Mouse (Mus musculus): ENCODE results near the gene Bivm. TPM values are rescaled to one million over a fixed set of nuclear protein-coding genes. Genes with fewer than 3 reads are reported as not detected.

Bivm gene
- polyA plus RNA-seq (2012): 3.4 and 4.6 TPM in 2 replicates

- no peak for TF ChIP-seq GATA1 (IDR thresholded peaks at IDR 0.05; ENCODE audit: low read length)
Measured at GRCm38 (mm10) chr1:44118239-44119054, at the start of gene Bivm, which contains the start of gene Kdelc1. Gene Bivm (plus strand): TSS chr1:44118957. Gene Kdelc1 (minus strand): TSS chr1:44118808.

GRCm38 (mm10) chr1:44101448-44102225 lies 17.1 kb upstream of the Bivm start:
- peak; percentile 32 for TF ChIP-seq GATA1 (IDR thresholded peaks at IDR 0.05; ENCODE audit: low read length)

GRCm38 (mm10) chr1:44102259-44102717 lies 16.5 kb upstream of the Bivm start, which contains the start of gene Tex30:
Gene Tex30 (minus strand): TSS chr1:44102441.
- no peak for TF ChIP-seq GATA1 (IDR thresholded peaks at IDR 0.05; ENCODE audit: low read length)

- TF ChIP-seq GATA1 (IDR thresholded peaks at IDR 0.05; ENCODE audit: low read length): no peak
Measured at GRCm38 (mm10) chr1:44102939-44103338, 15.8 kb upstream of the Bivm start.

DNA sequence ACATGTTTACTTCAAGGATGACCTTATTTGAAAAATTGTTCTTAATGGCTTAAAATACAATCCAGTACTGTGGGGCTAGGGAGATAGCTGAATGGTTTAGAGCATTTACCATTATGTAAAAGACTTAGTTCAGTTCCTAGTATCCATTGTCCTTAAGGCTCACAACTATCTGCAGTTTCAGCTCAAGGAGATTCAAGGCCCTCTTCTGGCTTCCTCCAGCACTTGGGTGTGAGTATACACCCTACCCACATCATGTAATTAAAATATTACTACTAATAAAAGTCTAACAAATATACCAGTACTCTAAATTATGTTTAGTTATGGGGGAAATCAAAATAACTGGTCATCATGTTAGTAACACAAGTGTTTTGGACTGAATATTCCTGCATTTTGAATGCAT lies 1.2 kb upstream of the Bivm start:
- no peak for TF ChIP-seq GATA1 (IDR thresholded peaks at IDR 0.05; ENCODE audit: low read length)

- no peak for TF ChIP-seq GATA1 (IDR thresholded peaks at IDR 0.05; ENCODE audit: low read length)
Measured at GRCm38 (mm10) chr1:44119201-44120073, 680 bp downstream of the Bivm start.

DNA sequence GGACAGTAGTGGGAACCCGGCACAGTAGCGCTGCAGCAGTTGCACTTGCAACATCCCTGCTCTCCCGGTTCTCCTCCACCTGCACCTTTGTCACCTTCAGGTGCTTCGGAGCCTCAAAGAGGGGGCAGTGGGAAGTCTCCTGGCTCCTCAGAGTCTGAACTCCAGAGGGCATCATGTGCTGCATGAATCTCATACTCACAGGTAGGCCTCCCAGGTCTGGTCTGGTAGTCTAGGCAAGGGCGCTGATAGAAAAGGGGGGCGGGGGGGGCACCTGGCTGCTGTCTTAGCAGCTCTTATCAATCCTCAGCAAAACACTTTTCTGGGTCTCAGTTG lies 1.3 kb downstream of the Bivm start:
- TF ChIP-seq GATA1 (IDR thresholded peaks at IDR 0.05; ENCODE audit: low read length): no peak

- no peak for TF ChIP-seq GATA1 (IDR thresholded peaks at IDR 0.05; ENCODE audit: low read length)
Measured at GRCm38 (mm10) chr1:44122256-44122655, 3.5 kb downstream of the Bivm start.

DNA sequence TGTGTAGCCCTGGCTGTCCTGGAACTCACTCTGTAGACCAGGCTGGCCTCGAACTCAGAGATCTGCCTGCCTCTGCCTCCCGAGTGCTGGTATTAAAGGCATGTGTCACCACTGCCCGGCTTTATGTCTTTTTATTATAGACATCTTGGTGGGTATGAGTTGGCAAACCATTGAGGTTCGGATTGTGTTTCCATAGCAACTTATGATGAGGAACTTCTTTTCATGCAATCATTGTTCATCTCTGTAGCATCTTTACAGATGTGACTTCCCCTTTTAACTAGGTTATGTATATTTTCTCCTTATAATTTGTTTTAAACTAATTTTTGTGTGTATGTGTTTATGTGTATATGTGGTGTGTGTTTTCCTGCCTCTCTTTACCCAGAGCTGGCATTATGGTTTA lies 6.8 kb downstream of the Bivm start:
- TF ChIP-seq GATA1 (IDR thresholded peaks at IDR 0.05; ENCODE audit: low read length): no peak

DNA sequence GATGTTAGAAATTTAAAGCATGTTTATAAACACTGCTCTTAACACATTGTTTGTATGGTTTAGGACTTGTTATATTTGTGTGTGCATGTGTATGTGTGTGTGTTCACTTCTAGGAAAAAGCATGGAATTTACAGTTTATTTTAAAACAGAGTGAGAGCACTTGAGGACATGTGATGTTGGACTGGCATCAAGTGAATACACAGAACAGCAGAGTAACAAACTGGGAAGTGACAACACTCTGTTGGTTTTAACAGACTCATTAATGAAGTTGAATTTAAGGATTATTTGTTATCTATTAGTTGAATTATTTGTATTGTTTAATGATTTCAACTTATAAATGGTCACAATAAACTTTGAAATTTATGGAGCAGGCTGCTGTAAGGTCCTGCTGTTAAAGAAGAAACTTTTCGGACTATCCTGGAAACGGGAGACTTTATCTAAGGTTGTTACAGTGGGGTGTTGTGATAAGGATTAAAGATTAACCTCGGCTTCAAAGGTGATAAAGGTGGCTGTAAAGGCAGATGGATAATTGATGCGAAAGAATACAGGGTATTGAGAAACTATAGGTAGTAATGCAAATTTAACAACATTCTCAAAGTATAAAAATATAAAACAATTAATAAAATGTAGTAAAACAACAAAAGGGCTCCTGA lies 11.3 kb downstream of the Bivm start:
- no peak for TF ChIP-seq GATA1 (IDR thresholded peaks at IDR 0.05; ENCODE audit: low read length)

- TF ChIP-seq GATA1 (IDR thresholded peaks at IDR 0.05; ENCODE audit: low read length): no peak
Measured at GRCm38 (mm10) chr1:44140232-44140631, 21.5 kb downstream of the Bivm start.

- no peak for TF ChIP-seq GATA1 (IDR thresholded peaks at IDR 0.05; ENCODE audit: low read length)
Measured at GRCm38 (mm10) chr1:44142747-44143146, 24.0 kb downstream of the Bivm start.

DNA sequence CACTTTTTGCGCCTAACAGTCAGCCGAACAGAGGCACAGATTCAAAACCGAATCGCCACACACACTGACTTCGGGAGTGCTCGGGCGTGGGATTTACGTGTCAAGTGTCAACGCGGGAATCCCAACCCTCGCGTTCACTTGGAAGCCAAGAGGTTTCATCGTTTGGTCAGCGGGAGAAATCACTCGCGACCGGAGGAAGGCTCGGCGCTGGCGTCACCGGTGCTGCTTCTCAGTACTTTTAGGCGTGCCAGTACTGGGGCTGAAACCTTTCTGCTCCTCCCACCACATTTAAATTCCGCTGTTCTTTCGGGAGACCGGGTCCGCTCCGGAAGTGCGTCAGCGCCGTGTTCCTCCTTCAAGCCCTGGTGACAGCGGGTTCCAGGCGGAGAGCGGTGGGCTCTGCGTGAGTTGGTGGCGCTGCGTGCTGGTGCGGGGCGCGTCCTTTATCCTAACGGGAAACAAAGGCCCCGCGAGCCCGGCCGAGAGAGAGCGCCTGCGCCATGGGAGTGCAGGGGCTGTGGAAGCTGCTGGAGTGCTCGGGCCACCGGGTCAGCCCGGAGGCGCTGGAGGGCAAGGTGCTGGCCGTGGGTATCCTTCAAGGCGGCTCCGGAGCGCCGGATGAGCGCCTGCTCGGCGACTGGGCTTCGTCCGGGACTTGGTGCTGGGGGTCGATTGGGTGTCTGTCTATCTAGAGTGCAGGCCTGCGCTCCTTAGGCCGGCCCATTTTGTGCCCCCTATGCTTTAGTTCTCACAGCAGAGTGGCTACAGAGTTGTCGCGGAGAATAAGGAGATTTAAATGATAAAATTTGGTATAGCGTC lies 29.0 kb downstream of the Bivm start, which contains the start of gene Ercc5:
Gene Ercc5 (plus strand): TSS at position 182 of the 819 bp plus-strand sequence.
- no peak for TF ChIP-seq GATA1 (IDR thresholded peaks at IDR 0.05; ENCODE audit: low read length)

DNA sequence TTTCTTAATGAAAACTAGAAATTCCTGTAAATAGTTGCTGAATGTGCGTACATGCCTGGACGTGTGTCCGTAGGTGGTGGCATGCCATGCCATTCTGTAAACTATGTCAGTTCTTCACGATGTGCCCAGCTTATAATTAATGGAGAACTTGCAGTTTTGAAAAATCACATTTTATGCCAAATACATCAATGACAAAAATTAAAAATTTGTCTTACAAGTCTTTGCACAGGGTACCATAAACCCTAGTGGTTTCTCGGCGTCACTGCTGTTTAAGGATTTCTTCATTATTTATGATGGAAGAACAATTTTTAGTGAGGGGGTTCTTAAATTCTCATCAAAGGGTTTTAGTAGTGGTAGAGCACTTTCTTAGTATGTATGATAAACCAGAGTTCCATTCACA lies 29.9 kb downstream of the Bivm start:
- no peak for TF ChIP-seq GATA1 (IDR thresholded peaks at IDR 0.05; ENCODE audit: low read length)

All from G1E-ER4 (cell line).